Mouse (Mus musculus): Measurements from ENCODE around the gene Prr15. TPM values are rescaled to one million over a fixed set of nuclear protein-coding genes. Genes with fewer than 3 reads are reported as not detected.

The Prr15 gene
- polyA plus RNA-seq, 1 experiment from 2014 or later: 1.0 TPM

GRCm38 (mm10) chr6:54305777-54306176 is 19.9 kb upstream of the Prr15 start:
- no peak overlapping the region for H3K4me3 ChIP-seq (replicated peaks)
- no peaks in the 10 kb centered on the region for H3K27me3 ChIP-seq (replicated peaks)
- no peak overlapping the region for H3K4me2 ChIP-seq
- H3K4me1 ChIP-seq: no peaks in the 10 kb centered on the region
- no peaks in the 10 kb centered on the region for H3K9me3 ChIP-seq (replicated peaks)
- H3K36me3 ChIP-seq: no peaks in the 10 kb centered on the region
- H3K27ac ChIP-seq (replicated peaks): no peak overlapping the region
- ATAC-seq (ENCODE audit: low FRiP score): no peak
- 100% methylated on average over 1 of the region's 1 CpGs for WGBS
- H3K9ac ChIP-seq (replicated peaks): no peak overlapping the region

- Histone ChIP-seq H3K4me2 (no peak overlapping the region), H3K27me3 (replicated peaks) (no peaks in the 10 kb centered on the region), H3K9me3 (replicated peaks) (no peaks in the 10 kb centered on the region), H3K9ac (replicated peaks) (no peak overlapping the region), H3K4me1 (no peaks in the 10 kb centered on the region), H3K36me3 (no peaks in the 10 kb centered on the region), H3K4me3 (replicated peaks) (no peak overlapping the region), H3K27ac (replicated peaks) (no peak overlapping the region)
- WGBS: 87% methylated on average over 2 of the region's 2 CpGs
- no peak for ATAC-seq (ENCODE audit: low FRiP score)
Measured at GRCm38 (mm10) chr6:54313071-54313470, 12.6 kb upstream of the Prr15 start.

- no peaks in the 10 kb centered on the region for H3K36me3 ChIP-seq
- no peak for ATAC-seq (ENCODE audit: low FRiP score)
- H3K27ac ChIP-seq (replicated peaks): no peak overlapping the region
- 0 out of 2 replicates have a peak, but pooled peaks cover 3% of the 10 kb centered on the region for H3K27me3 ChIP-seq (replicated peaks)
- H3K9me3 ChIP-seq (replicated peaks): no peaks in the 10 kb centered on the region
- 70% methylated on average over 9 of the region's 9 CpGs for WGBS
- no peaks in the 10 kb centered on the region for H3K4me1 ChIP-seq
- no peak overlapping the region for H3K4me2 ChIP-seq
- H3K4me3 ChIP-seq (replicated peaks): no peak overlapping the region
- H3K9ac ChIP-seq (replicated peaks): no peak overlapping the region
Measured at GRCm38 (mm10) chr6:54318618-54319017, 7.0 kb upstream of the Prr15 start.

- no peaks in the 10 kb centered on the region for H3K4me1 ChIP-seq
- no peak overlapping the region for H3K4me3 ChIP-seq (replicated peaks)
- no peak overlapping the region for H3K4me2 ChIP-seq
- no peaks in the 10 kb centered on the region for H3K9me3 ChIP-seq (replicated peaks)
- H3K27me3 ChIP-seq (replicated peaks): peaks cover 7% of the 10 kb centered on the region
- ATAC-seq (ENCODE audit: low FRiP score): no peak
- no peaks in the 10 kb centered on the region for H3K36me3 ChIP-seq
- 70% methylated on average over 3 of the region's 3 CpGs for WGBS
- no peak overlapping the region for H3K9ac ChIP-seq (replicated peaks)
- no peak overlapping the region for H3K27ac ChIP-seq (replicated peaks)
Measured at GRCm38 (mm10) chr6:54319198-54319597, 6.4 kb upstream of the Prr15 start.

- H3K4me1 ChIP-seq: no peaks in the 10 kb centered on the region
- no peaks in the 10 kb centered on the region for H3K9me3 ChIP-seq (replicated peaks)
- H3K4me2 ChIP-seq: no peak overlapping the region
- 86% methylated on average over 1 of the region's 1 CpGs for WGBS
- H3K27me3 ChIP-seq (replicated peaks): peaks cover 16% of the 10 kb centered on the region
- no peaks in the 10 kb centered on the region for H3K36me3 ChIP-seq
- no peak overlapping the region for H3K9ac ChIP-seq (replicated peaks)
- H3K4me3 ChIP-seq (replicated peaks): no peak overlapping the region
- no peak overlapping the region for H3K27ac ChIP-seq (replicated peaks)
- no peak for ATAC-seq (ENCODE audit: low FRiP score)
Measured at GRCm38 (mm10) chr6:54320236-54320635, 5.4 kb upstream of the Prr15 start.

- H3K36me3 ChIP-seq: no peaks in the 10 kb centered on the region
- no peaks in the 10 kb centered on the region for H3K9me3 ChIP-seq (replicated peaks)
- ATAC-seq (ENCODE audit: low FRiP score): peak; percentile 89
- WGBS: under 1% methylated on average over 53 of the region's 53 CpGs
- no peak overlapping the region for H3K27ac ChIP-seq (replicated peaks)
- peak overlapping the region; percentile 37 for H3K9ac ChIP-seq (replicated peaks)
- H3K27me3 ChIP-seq (replicated peaks): peaks cover 66% of the 10 kb centered on the region
- peak overlapping the region; percentile 51 for H3K4me3 ChIP-seq (replicated peaks)
- H3K4me2 ChIP-seq: peak overlapping the region; percentile 86
- H3K4me1 ChIP-seq: peaks cover 26% of the 10 kb centered on the region
Measured at GRCm38 (mm10) chr6:54326671-54327625, 1.3 kb downstream of the Prr15 start.

GRCm38 (mm10) chr6:54327626-54328003 is 2.0 kb downstream of the Prr15 start:
- H3K27me3 ChIP-seq (replicated peaks): peaks cover 63% of the 10 kb centered on the region

GRCm38 (mm10) chr6:54328783-54329182 is 3.1 kb downstream of the Prr15 start:
- Histone ChIP-seq H3K36me3 (no peaks in the 10 kb centered on the region), H3K9me3 (replicated peaks) (no peaks in the 10 kb centered on the region), H3K27ac (replicated peaks) (no peak overlapping the region), H3K4me1 (peaks cover 33% of the 10 kb centered on the region), H3K4me3 (replicated peaks) (no peak overlapping the region), H3K9ac (replicated peaks) (no peak overlapping the region), H3K27me3 (replicated peaks) (peaks cover 63% of the 10 kb centered on the region), H3K4me2 (no peak overlapping the region)
- 92% methylated on average over 5 of the region's 5 CpGs for WGBS
- no peak for ATAC-seq (ENCODE audit: low FRiP score)

More at GRCm38 (mm10) chr6:54327626-54328003, 2.0 kb downstream of the Prr15 start:
- no peak for ATAC-seq (ENCODE audit: low FRiP score)
- under 1% methylated on average over 28 of the region's 28 CpGs for WGBS
- Histone ChIP-seq H3K9me3 (replicated peaks) (no peaks in the 10 kb centered on the region), H3K9ac (replicated peaks) (peak overlapping the region; percentile 34; the same call in 1 of the 2 replicates), H3K4me2 (peak overlapping the region; percentile 86), H3K27ac (replicated peaks) (no peak overlapping the region), H3K36me3 (no peaks in the 10 kb centered on the region), H3K4me3 (replicated peaks) (peak overlapping the region; percentile 51), H3K4me1 (peaks cover 30% of the 10 kb centered on the region)

GRCm38 (mm10) chr6:54329598-54329997 is 4.0 kb downstream of the Prr15 start:
- ATAC-seq (ENCODE audit: low FRiP score): no peak
- Histone ChIP-seq H3K36me3 (no peaks in the 10 kb centered on the region), H3K27ac (replicated peaks) (no peak overlapping the region), H3K4me1 (peaks cover 37% of the 10 kb centered on the region), H3K9ac (replicated peaks) (no peak overlapping the region), H3K9me3 (replicated peaks) (no peaks in the 10 kb centered on the region), H3K27me3 (replicated peaks) (peaks cover 55% of the 10 kb centered on the region), H3K4me2 (no peak overlapping the region), H3K4me3 (replicated peaks) (no peak overlapping the region)
- 86% methylated on average over 3 of the region's 3 CpGs for WGBS

GRCm38 (mm10) chr6:54330166-54330565 is 4.5 kb downstream of the Prr15 start:
- no peak overlapping the region for H3K9ac ChIP-seq (replicated peaks)
- no peak for ATAC-seq (ENCODE audit: low FRiP score)
- no peak overlapping the region for H3K4me3 ChIP-seq (replicated peaks)
- H3K36me3 ChIP-seq: no peaks in the 10 kb centered on the region
- H3K27ac ChIP-seq (replicated peaks): no peak overlapping the region
- H3K9me3 ChIP-seq (replicated peaks): no peaks in the 10 kb centered on the region
- no peak overlapping the region for H3K4me2 ChIP-seq
- 45% methylated on average over 10 of the region's 10 CpGs for WGBS
- H3K27me3 ChIP-seq (replicated peaks): peaks cover 53% of the 10 kb centered on the region
- peaks cover 37% of the 10 kb centered on the region for H3K4me1 ChIP-seq

- Histone ChIP-seq H3K27me3 (replicated peaks) (peaks cover 41% of the 10 kb centered on the region), H3K27ac (replicated peaks) (no peak overlapping the region), H3K9me3 (replicated peaks) (no peaks in the 10 kb centered on the region), H3K4me3 (replicated peaks) (no peak overlapping the region), H3K36me3 (no peaks in the 10 kb centered on the region), H3K9ac (replicated peaks) (no peak overlapping the region), H3K4me1 (peaks cover 30% of the 10 kb centered on the region), H3K4me2 (no peak overlapping the region)
- WGBS: 14% methylated on average over 10 of the region's 10 CpGs
- ATAC-seq (ENCODE audit: low FRiP score): no peak
Measured at GRCm38 (mm10) chr6:54331765-54332164, 6.1 kb downstream of the Prr15 start.

GRCm38 (mm10) chr6:54332203-54332602 is 6.6 kb downstream of the Prr15 start:
- Histone ChIP-seq H3K27me3 (replicated peaks) (peaks cover 37% of the 10 kb centered on the region), H3K9ac (replicated peaks) (no peak overlapping the region), H3K4me1 (peaks cover 26% of the 10 kb centered on the region), H3K27ac (replicated peaks) (no peak overlapping the region), H3K9me3 (replicated peaks) (no peaks in the 10 kb centered on the region), H3K4me2 (no peak overlapping the region), H3K36me3 (no peaks in the 10 kb centered on the region), H3K4me3 (replicated peaks) (no peak overlapping the region)
- no peak for ATAC-seq (ENCODE audit: low FRiP score)
- 10% methylated on average over 8 of the region's 8 CpGs for whole genome bisulfite sequencing
